Mouse (Mus musculus) kidney, postnatal 0 days (tissue): ENCODE data around the gene Clba1. TPM values are rescaled to one million over a fixed set of nuclear protein-coding genes. Genes with fewer than 3 reads are reported as not detected.

ENCODE experiments used
- ATAC-seq: fragments of 200-750 bp; cut with Nextera tagmentation; replicated peaks from 2 replicates; pipeline ENCODE4 v1.8.0; 2017; ENCODE audit warnings: low read depth, moderate number of reproducible peaks, moderate TSS enrichment, moderate library complexity; ENCODE audit not compliant: low FRiP score
- DNase-seq: peaks from one replicate; pipeline ENCODE4 v3.0.0-alpha.2; 2016; ENCODE audit warnings: low spot score
- H3K27ac ChIP-seq: fragments of 300-500 bp; sonication (generic); 2 replicates; pipeline ENCODE4 v1.5.1; 2014; ENCODE audit warnings: mild to moderate bottlenecking
- H3K27me3 ChIP-seq: fragments of 300-500 bp; sonication (generic); 2 replicates; pipeline ENCODE4 v1.6.1; 2014; ENCODE audit warnings: low read length, mixed read lengths; ENCODE audit not compliant: insufficient read depth
- H3K36me3 ChIP-seq: fragments of 300-500 bp; sonication (generic); 2 replicates; pipeline ENCODE4 v1.6.1; 2014; ENCODE audit warnings: low read length, mixed read lengths; ENCODE audit not compliant: insufficient read depth
- H3K4me1 ChIP-seq: fragments of 300-500 bp; sonication (generic); replicated peaks from 2 replicates; pipeline ENCODE4 v1.6.1; 2014; ENCODE audit warnings: antibody characterized with exemption, low read length, mixed read lengths; ENCODE audit not compliant: insufficient read depth
- H3K4me2 ChIP-seq: fragments of 300-500 bp; sonication (generic); 2 replicates; pipeline ENCODE4 v1.6.1; 2014; ENCODE audit warnings: mild to moderate bottlenecking, low read length, moderate library complexity, mixed read lengths
- H3K4me3 ChIP-seq: fragments of 300-500 bp; sonication (generic); replicated peaks from 2 replicates; pipeline ENCODE4 v1.5.1; 2014; ENCODE audit warnings: low read depth, low read length
- H3K9ac ChIP-seq: fragments of 300-500 bp; sonication (generic); 2 replicates; pipeline ENCODE4 v1.6.1; 2014; ENCODE audit warnings: low read depth, low read length
- H3K9me3 ChIP-seq: fragments of 300-500 bp; sonication (generic); replicated peaks from 2 replicates; pipeline ENCODE4 v1.6.1; 2016; ENCODE audit warnings: low read length, inconsistent platforms, mixed read lengths
- CTCF ChIP-seq: IDR thresholded peaks from 2 replicates; pipeline ENCODE4 v1.5.1; 2016; ENCODE audit warnings: antibody characterized with exemption, low read depth, mild to moderate bottlenecking, moderate library complexity
- WGBS: fragments of 180-500 bp; shearing (Covaris S2); extraction: QIAGEN DNeasy Blood & Tissue Kit; methylation state at CpG from one replicate; pipeline ENCODE4 v1.1.7; 2014; 5-methylcytosine and 5-hydroxymethylcytosine counted together
- polyA plus RNA-seq: library from polyadenylated mRNA; unstranded; fragments of >200 nt; fragmentation: Nextera tagmentation; extraction: Ambion mirVana; gene quantifications from 2 replicates; pipeline ENCODE4 v1.2.1, GENCODE M21; 2015

Gene Clba1
- polyA plus RNA-seq, 1 experiment from 2014 or later: 16.0 TPM

DNA sequence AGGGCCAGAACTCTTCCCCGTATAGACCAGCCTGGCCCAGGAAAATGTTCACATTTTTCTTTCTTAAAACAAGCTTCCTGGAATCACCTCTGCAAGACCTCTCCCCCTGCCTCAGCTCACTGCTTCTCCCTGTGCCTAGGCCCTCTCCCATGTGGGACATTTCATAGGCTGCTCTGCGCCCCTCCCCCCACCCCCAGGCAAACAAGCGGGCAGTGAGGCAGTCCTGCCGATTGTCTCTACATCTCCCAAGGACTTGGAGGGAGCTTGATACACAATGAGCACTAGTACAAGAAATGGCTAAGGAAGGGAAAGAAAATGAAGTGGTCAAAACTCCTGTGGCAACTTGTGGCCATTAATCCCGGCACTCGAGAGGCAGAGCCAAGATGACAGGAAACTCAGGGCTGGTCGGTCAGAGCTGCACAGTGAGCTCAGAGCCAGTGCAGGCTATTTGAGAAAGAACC, 14.4 kb upstream of the Clba1 start:
- no peaks in the 10 kb centered on the region for H3K36me3 ChIP-seq
- no peaks in the 10 kb centered on the region for H3K9me3 ChIP-seq
- no peak overlapping the region for H3K4me2 ChIP-seq
- WGBS: 35% methylated on average over 7 of the region's 7 CpGs
- no peaks in the 10 kb centered on the region for H3K4me1 ChIP-seq
- no peaks in the 10 kb centered on the region for H3K27me3 ChIP-seq
- no peak for ATAC-seq
- H3K27ac ChIP-seq: no peak overlapping the region
- no peak overlapping the region for H3K9ac ChIP-seq
- DNase-seq: no peak
- no peak overlapping the region for H3K4me3 ChIP-seq
- no peak for TF ChIP-seq CTCF

DNA sequence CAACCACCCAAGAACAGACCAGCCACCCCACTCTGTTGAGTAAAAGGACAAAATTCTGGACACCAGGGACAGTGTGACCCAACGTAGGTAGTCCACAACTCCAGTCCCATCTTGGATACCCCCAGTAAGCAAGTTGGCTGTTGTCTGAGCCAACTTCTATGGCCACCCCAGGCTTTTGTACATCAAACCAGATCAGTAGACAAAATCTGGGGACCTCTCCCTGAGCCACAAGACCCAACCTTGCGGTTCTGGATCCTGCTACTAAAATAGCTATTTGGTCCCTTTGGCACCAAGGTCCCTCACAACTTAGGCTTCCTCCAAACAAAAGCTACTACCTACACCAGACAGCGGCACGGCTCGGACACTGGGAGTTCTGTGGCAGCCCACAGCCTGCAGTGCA, 13.7 kb upstream of the Clba1 start:
- no peak overlapping the region for H3K9ac ChIP-seq
- no peaks in the 10 kb centered on the region for H3K4me1 ChIP-seq
- no peak overlapping the region for H3K27ac ChIP-seq
- no peak for TF ChIP-seq CTCF
- ATAC-seq (no peak), DNase-seq (no peak)
- H3K4me3 ChIP-seq: no peak overlapping the region
- H3K4me2 ChIP-seq: no peak overlapping the region
- no peaks in the 10 kb centered on the region for H3K36me3 ChIP-seq
- WGBS: 95% methylated on average over 5 of the region's 5 CpGs
- H3K9me3 ChIP-seq: no peaks in the 10 kb centered on the region
- no peaks in the 10 kb centered on the region for H3K27me3 ChIP-seq

DNA sequence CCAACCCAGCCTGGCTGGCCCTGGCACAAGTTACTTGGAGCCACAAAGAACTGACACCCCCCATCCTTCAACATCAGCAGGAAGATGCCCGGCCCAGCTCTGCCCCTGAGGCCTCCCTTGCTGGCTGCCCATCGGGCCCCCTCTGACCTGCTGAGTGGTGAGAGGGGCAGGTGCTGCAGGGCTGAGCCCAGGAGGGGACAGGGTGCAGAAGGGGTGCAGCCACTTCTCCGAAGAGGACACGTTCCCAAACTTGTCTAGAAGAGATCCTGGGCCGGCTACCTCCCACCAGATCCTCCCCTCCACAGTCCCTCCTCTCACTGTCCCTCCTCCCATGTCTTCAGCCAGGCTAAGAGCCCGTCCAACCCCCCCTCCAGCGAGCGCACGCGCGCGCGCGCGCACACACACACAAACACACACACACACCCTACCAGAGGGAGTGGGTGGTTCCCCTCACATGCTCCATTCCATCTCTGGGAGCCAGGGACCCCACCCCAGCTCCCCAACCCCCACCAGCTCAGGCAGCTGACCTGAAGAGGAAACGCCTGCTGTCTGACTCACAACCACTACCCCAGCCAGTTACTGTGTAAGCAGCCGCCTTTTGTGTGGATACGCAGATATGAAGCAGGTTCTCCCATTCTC, 13.2 kb upstream of the Clba1 start:
- Histone ChIP-seq H3K27ac (no peak overlapping the region), H3K4me2 (no peak overlapping the region), H3K9me3 (no peaks in the 10 kb centered on the region), H3K4me1 (no peaks in the 10 kb centered on the region), H3K36me3 (no peaks in the 10 kb centered on the region), H3K27me3 (no peaks in the 10 kb centered on the region), H3K9ac (no peak overlapping the region), H3K4me3 (no peak overlapping the region)
- WGBS: 54% methylated on average over 18 of the region's 18 CpGs
- ATAC-seq: no peak
- DNase-seq: no peak
- TF ChIP-seq CTCF: no peak

DNA sequence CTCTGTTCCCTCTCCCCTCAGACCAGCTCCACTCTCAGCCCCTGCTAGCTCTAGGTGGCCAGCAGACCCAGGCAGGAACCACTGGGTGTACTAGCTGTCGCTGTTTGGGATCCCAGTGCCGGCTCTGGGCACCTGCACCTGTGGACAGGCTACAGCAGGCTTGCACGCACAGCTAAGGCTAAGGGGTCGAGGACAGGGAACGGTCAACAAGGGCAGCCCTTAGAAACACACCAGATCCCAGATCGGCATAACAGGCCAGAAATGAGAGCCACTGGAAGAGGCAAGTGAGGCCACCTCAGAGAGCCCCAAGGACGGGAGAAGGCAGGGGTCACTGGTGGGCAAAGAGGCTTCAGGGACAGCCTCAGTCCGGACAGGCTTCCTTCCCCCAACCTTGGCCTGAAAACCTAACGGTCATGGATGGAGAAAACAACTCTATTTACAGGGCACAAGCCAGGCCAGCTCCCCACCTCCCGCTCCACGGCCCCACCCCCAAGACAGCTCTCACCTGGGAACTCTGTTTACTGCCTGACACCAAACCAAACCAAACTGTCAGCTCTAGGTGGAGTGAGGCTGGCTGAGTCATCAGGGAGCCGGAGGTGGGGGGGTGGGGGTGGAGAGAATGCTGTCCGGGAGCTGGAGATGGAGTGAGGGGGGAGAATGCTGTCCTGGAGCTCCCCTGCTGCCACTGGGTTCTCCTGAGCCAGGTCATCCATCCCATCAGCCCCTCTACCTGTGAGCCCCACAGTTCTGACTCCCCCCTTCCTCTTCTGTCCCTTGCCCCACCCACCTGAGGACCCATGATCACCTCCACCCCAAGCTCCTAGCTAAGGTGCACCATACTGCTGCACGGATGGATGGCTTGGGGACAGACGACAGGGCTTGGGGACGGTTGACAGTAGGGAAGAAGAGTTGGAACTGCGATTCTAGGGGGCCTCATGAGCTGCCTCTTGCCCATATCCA, 11.9 kb upstream of the Clba1 start:
- DNase-seq (no peak), ATAC-seq (no peak)
- Histone ChIP-seq H3K36me3 (no peaks in the 10 kb centered on the region), H3K27ac (no peak overlapping the region), H3K4me1 (peaks cover 3% of the 10 kb centered on the region; the same call in 1 of the 2 replicates), H3K27me3 (no peaks in the 10 kb centered on the region), H3K4me3 (no peak overlapping the region), H3K4me2 (no peak overlapping the region), H3K9ac (no peak overlapping the region), H3K9me3 (no peaks in the 10 kb centered on the region)
- 43% methylated on average over 17 of the region's 17 CpGs for WGBS
- TF ChIP-seq CTCF: no peak

DNA sequence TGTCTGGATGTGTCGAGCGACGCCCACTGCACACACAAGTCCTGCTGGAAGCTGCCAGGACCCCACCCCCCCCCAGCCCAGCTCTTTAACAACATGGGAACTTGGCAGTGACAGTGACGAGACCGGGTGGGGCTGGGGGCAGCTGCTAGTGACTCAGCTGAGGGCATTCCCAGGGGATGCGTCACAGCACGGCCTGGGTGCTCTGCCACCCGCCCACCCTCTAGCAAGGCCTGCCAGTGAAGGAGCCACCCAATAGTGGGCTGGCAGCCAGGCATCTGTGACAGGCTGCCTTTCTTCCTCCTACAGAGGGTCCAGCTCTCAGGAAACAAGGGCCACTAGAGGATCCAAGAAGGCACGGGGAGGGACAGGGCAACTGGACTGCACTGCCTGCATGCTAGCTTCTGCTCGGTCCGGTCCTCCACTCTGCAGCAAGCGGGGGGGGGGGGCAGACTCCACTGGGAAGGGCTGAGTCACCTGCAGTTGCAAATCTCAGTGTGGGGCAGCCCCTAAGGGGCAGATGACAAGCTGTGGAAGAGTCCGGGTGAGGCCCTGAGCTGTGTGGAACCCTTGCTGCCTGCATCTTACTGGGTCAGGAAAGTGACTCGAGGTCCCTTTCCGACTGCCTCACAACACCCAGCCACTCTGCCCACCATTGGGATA, 10.9 kb upstream of the Clba1 start:
- no peaks in the 10 kb centered on the region for H3K9me3 ChIP-seq
- no peak overlapping the region for H3K4me2 ChIP-seq
- H3K4me1 ChIP-seq: peaks cover 8% of the 10 kb centered on the region; the same call in 1 of the 2 replicates
- no peak for TF ChIP-seq CTCF
- no peak overlapping the region for H3K9ac ChIP-seq
- ATAC-seq (no peak), DNase-seq (no peak)
- H3K27me3 ChIP-seq: no peaks in the 10 kb centered on the region
- no peak overlapping the region for H3K4me3 ChIP-seq
- H3K36me3 ChIP-seq: no peaks in the 10 kb centered on the region
- WGBS: 49% methylated on average over 15 of the region's 15 CpGs
- H3K27ac ChIP-seq: no peak overlapping the region

DNA sequence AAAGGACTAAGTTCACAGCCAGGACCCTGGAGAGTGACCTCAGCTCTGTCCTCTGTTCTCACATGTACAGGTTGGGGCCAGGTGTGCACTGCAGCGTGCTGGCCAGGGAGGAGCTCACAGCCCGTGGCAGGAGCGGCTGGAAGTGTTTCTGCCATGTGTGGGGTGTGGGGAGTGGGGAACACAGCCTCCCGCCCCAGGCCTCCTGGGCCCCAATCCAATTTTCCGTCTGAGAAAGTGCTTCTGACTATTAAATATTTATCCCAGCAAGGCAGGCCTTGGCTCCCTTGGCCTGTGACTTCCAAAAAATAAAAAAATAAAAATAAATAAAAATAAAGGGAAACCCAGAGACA, 10.4 kb upstream of the Clba1 start:
- no peak overlapping the region for H3K4me3 ChIP-seq
- no peaks in the 10 kb centered on the region for H3K27me3 ChIP-seq
- no peak for DNase-seq
- no peak overlapping the region for H3K4me2 ChIP-seq
- no peak overlapping the region for H3K9ac ChIP-seq
- ATAC-seq: no peak
- peaks cover 8% of the 10 kb centered on the region; the same call in 1 of the 2 replicates for H3K4me1 ChIP-seq
- 20% methylated on average over 5 of the region's 5 CpGs for WGBS
- no peak overlapping the region for H3K27ac ChIP-seq
- no peaks in the 10 kb centered on the region for H3K9me3 ChIP-seq
- TF ChIP-seq CTCF: no peak
- no peaks in the 10 kb centered on the region for H3K36me3 ChIP-seq
